Mouse (Mus musculus): Measurements from ENCODE around the gene Lrp10. TPM values are rescaled to one million over a fixed set of nuclear protein-coding genes. Genes with fewer than 3 reads are reported as not detected.

Lrp10 gene
- polyA plus RNA-seq, 2 experiments: 40.9 to 45.7 TPM

GRCm38 (mm10) chr14:54454669-54455528 is 9.0 kb upstream of the Lrp10 start:
- H3K4me2 ChIP-seq (replicated peaks; ENCODE audit: low read depth, low read length, severe bottlenecking): no peak overlapping the region
- H3K27ac ChIP-seq (replicated peaks; ENCODE audit: low read depth, low read length): no peak overlapping the region
- 79% methylated on average over 11 of the region's 11 CpGs for WGBS
- TF ChIP-seq POLR2A (IDR thresholded peaks at IDR 0.05; ENCODE audit: borderline replicate concordance, extremely low read depth, insufficient read depth, insufficient read length): no peak
- no peak for DNase-seq (ENCODE audit: low spot score)
- H3K9me3 ChIP-seq (ENCODE audit: control insufficient read depth, low read length): no peaks in the 10 kb centered on the region
- no peak overlapping the region for H3K4me3 ChIP-seq (replicated peaks; ENCODE audit: low read length)
- H3K4me1 ChIP-seq (ENCODE audit: control insufficient read depth, insufficient read depth, low read length): no peaks in the 10 kb centered on the region
- no peaks in the 10 kb centered on the region for H3K36me3 ChIP-seq (ENCODE audit: control insufficient read depth, insufficient read depth, low read length)
- no peak overlapping the region for H3K9ac ChIP-seq (ENCODE audit: low read depth, low read length, severe bottlenecking)
- ATAC-seq (ENCODE audit: low FRiP score, low read depth): no peak
- no peaks in the 10 kb centered on the region for H3K27me3 ChIP-seq (ENCODE audit: control insufficient read depth, insufficient read depth, low read length)

- H3K36me3 ChIP-seq (ENCODE audit: control insufficient read depth, insufficient read depth, low read length): no peaks in the 10 kb centered on the region
- ATAC-seq (ENCODE audit: low FRiP score, low read depth): no peak
- H3K27ac ChIP-seq (replicated peaks; ENCODE audit: low read depth, low read length): no peak overlapping the region
- H3K4me3 ChIP-seq (replicated peaks; ENCODE audit: low read length): no peak overlapping the region
- H3K9ac ChIP-seq (ENCODE audit: low read depth, low read length, severe bottlenecking): no peak overlapping the region
- TF ChIP-seq POLR2A (IDR thresholded peaks at IDR 0.05; ENCODE audit: borderline replicate concordance, extremely low read depth, insufficient read depth, insufficient read length): no peak
- H3K27me3 ChIP-seq (ENCODE audit: control insufficient read depth, insufficient read depth, low read length): no peaks in the 10 kb centered on the region
- DNase-seq (ENCODE audit: low spot score): no peak
- H3K9me3 ChIP-seq (ENCODE audit: control insufficient read depth, low read length): no peaks in the 10 kb centered on the region
- no peak overlapping the region for H3K4me2 ChIP-seq (replicated peaks; ENCODE audit: low read depth, low read length, severe bottlenecking)
- 90% methylated on average over 14 of the region's 14 CpGs for WGBS
- no peaks in the 10 kb centered on the region for H3K4me1 ChIP-seq (ENCODE audit: control insufficient read depth, insufficient read depth, low read length)
Measured at GRCm38 (mm10) chr14:54457907-54458569, 5.9 kb upstream of the Lrp10 start.

- DNase-seq (ENCODE audit: low spot score): no peak
- no peak overlapping the region for H3K4me3 ChIP-seq (replicated peaks; ENCODE audit: low read length)
- no peak for ATAC-seq (ENCODE audit: low FRiP score, low read depth)
- H3K4me2 ChIP-seq (replicated peaks; ENCODE audit: low read depth, low read length, severe bottlenecking): no peak overlapping the region
- no peak overlapping the region for H3K9ac ChIP-seq (ENCODE audit: low read depth, low read length, severe bottlenecking)
- WGBS: 77% methylated on average over 4 of the region's 4 CpGs
- H3K4me1 ChIP-seq (ENCODE audit: control insufficient read depth, insufficient read depth, low read length): peaks cover 3% of the 10 kb centered on the region; the same call in 1 of the 2 replicates
- peaks cover 8% of the 10 kb centered on the region for H3K36me3 ChIP-seq (ENCODE audit: control insufficient read depth, insufficient read depth, low read length)
- TF ChIP-seq POLR2A (IDR thresholded peaks at IDR 0.05; ENCODE audit: borderline replicate concordance, extremely low read depth, insufficient read depth, insufficient read length): no peak
- no peaks in the 10 kb centered on the region for H3K27me3 ChIP-seq (ENCODE audit: control insufficient read depth, insufficient read depth, low read length)
- no peak overlapping the region for H3K27ac ChIP-seq (replicated peaks; ENCODE audit: low read depth, low read length)
- H3K9me3 ChIP-seq (ENCODE audit: control insufficient read depth, low read length): no peaks in the 10 kb centered on the region
Measured at GRCm38 (mm10) chr14:54462146-54462545, 1.8 kb upstream of the Lrp10 start.

- no peaks in the 10 kb centered on the region for H3K27me3 ChIP-seq (ENCODE audit: control insufficient read depth, insufficient read depth, low read length)
- peaks cover 20% of the 10 kb centered on the region for H3K36me3 ChIP-seq (ENCODE audit: control insufficient read depth, insufficient read depth, low read length)
- no peak overlapping the region for H3K27ac ChIP-seq (replicated peaks; ENCODE audit: low read depth, low read length)
- TF ChIP-seq POLR2A (IDR thresholded peaks at IDR 0.05; ENCODE audit: borderline replicate concordance, extremely low read depth, insufficient read depth, insufficient read length): no peak
- ATAC-seq (ENCODE audit: low FRiP score, low read depth): no peak
- peak overlapping the region; percentile 74 for H3K4me3 ChIP-seq (replicated peaks; ENCODE audit: low read length)
- DNase-seq (ENCODE audit: low spot score): no peak
- peak overlapping the region; percentile 66; the same call in 1 of the 2 replicates for H3K9ac ChIP-seq (ENCODE audit: low read depth, low read length, severe bottlenecking)
- peak overlapping the region; percentile 69 for H3K4me2 ChIP-seq (replicated peaks; ENCODE audit: low read depth, low read length, severe bottlenecking)
- WGBS: 15% methylated on average over 12 of the region's 12 CpGs
- peaks cover 3% of the 10 kb centered on the region; the same call in 1 of the 2 replicates for H3K4me1 ChIP-seq (ENCODE audit: control insufficient read depth, insufficient read depth, low read length)
- no peaks in the 10 kb centered on the region for H3K9me3 ChIP-seq (ENCODE audit: control insufficient read depth, low read length)
Measured at GRCm38 (mm10) chr14:54463108-54463958, 604 bp upstream of the Lrp10 start.
